Mouse (Mus musculus) urinary bladder, postnatal 14 days (tissue): ENCODE results near the gene Pax5.

Experiments used
- DNase-seq: peaks from one replicate; pipeline ENCODE4 v3.0.0; 2021; ENCODE audit warnings: low spot score

The Pax5 gene

GRCm38 (mm10) chr4:44593091-44593490 lies 117.2 kb downstream of the Pax5 start:
- no peak for DNase-seq

- DNase-seq = no peak
Measured at GRCm38 (mm10) chr4:44582687-44583086, 127.6 kb downstream of the Pax5 start.

- no peak for DNase-seq
Measured at GRCm38 (mm10) chr4:44578591-44578990, 131.7 kb downstream of the Pax5 start.

GRCm38 (mm10) chr4:44577293-44577692 lies 133.0 kb downstream of the Pax5 start:
- DNase-seq = peak; percentile 43

- no peak for DNase-seq
Measured at GRCm38 (mm10) chr4:44576786-44577185, 133.5 kb downstream of the Pax5 start.

GRCm38 (mm10) chr4:44573017-44573416 lies 137.3 kb downstream of the Pax5 start:
- DNase-seq = no peak

- no peak for DNase-seq
Measured at GRCm38 (mm10) chr4:44572373-44572772, 137.9 kb downstream of the Pax5 start.

GRCm38 (mm10) chr4:44569138-44569537 lies 141.1 kb downstream of the Pax5 start:
- no peak for DNase-seq

- no peak for DNase-seq
Measured at GRCm38 (mm10) chr4:44568666-44569065, 141.6 kb downstream of the Pax5 start.

GRCm38 (mm10) chr4:44566401-44566800 lies 143.9 kb downstream of the Pax5 start:
- DNase-seq = no peak

- DNase-seq = no peak
Measured at GRCm38 (mm10) chr4:44565126-44566082, 144.9 kb downstream of the Pax5 start.

GRCm38 (mm10) chr4:44564602-44565001 lies 145.7 kb downstream of the Pax5 start:
- peak; percentile 64 for DNase-seq

- no peak for DNase-seq
Measured at GRCm38 (mm10) chr4:44560956-44561355, 149.3 kb downstream of the Pax5 start.

GRCm38 (mm10) chr4:44558564-44558955 lies 151.7 kb downstream of the Pax5 start:
- no peak for DNase-seq

GRCm38 (mm10) chr4:44557815-44558563 lies 152.3 kb downstream of the Pax5 start:
- DNase-seq = peak; percentile 38

- no peak for DNase-seq
Measured at GRCm38 (mm10) chr4:44556586-44557281, 153.6 kb downstream of the Pax5 start.

GRCm38 (mm10) chr4:44555576-44555975 lies 154.7 kb downstream of the Pax5 start:
- no peak for DNase-seq

GRCm38 (mm10) chr4:44551470-44551869 lies 158.8 kb downstream of the Pax5 start:
- no peak for DNase-seq

GRCm38 (mm10) chr4:44549029-44549428 lies 161.3 kb downstream of the Pax5 start:
- no peak for DNase-seq

- no peak for DNase-seq
Measured at GRCm38 (mm10) chr4:44545669-44546068, 164.6 kb downstream of the Pax5 start.

- DNase-seq = no peak
Measured at GRCm38 (mm10) chr4:44544495-44544894, 165.8 kb downstream of the Pax5 start.

GRCm38 (mm10) chr4:44543880-44544279 lies 166.4 kb downstream of the Pax5 start:
- no peak for DNase-seq
